Mouse (Mus musculus) heart, embryonic 14.5 days (tissue): ENCODE measurements at regions not wholly inside any gene's neighbourhood (a gene's known extent, or its start where the extent isn't known, plus 50 kb on each side); places are given as distances from the start of the nearest gene placed in this dataset.
A peak's percentile ranks its signal among the peaks of the same experiment; 100 is the strongest.

Experiments used
- ATAC-seq: fragments of 200-750 bp; cut with Nextera tagmentation; 2 replicates; pipeline ENCODE4 v1.8.0; 2017; ENCODE audit warnings: low read depth, moderate TSS enrichment; ENCODE audit not compliant: insufficient number of reproducible peaks, insufficient read depth, low FRiP score
- H3K27ac ChIP-seq, 2 experiments: fragments of 200-500 bp in 1 of 2; fragments of 300-500 bp in 1 of 2; sonication (generic) in 1 of 2; replicated peaks in 1 of 2; 2 replicates each; pipeline ENCODE4 v1.5.1; 2012 to 2014; ENCODE audit warnings: low read depth in 2 of 2, low read length in 2 of 2, control low read depth in 1 of 2, mild to moderate bottlenecking in 1 of 2, mixed read lengths in 1 of 2; ENCODE audit not compliant: control insufficient read depth in 1 of 2, insufficient read depth in 1 of 2
- H3K27me3 ChIP-seq: fragments of 300-500 bp; sonication (generic); 2 replicates; pipeline ENCODE4 v1.6.1; 2014; ENCODE audit warnings: mild to moderate bottlenecking, low read length, control low read depth; ENCODE audit not compliant: control insufficient read depth, insufficient read depth
- H3K36me3 ChIP-seq: fragments of 300-500 bp; sonication (generic); 2 replicates; pipeline ENCODE4 v1.6.1; 2014; ENCODE audit warnings: mild to moderate bottlenecking, control low read depth, low read length, mixed read lengths; ENCODE audit not compliant: control insufficient read depth, insufficient read depth
- H3K4me1 ChIP-seq, 2 experiments: fragments of 200-500 bp in 1 of 2; fragments of 300-500 bp in 1 of 2; sonication (generic) in 1 of 2; 2 replicates each; pipeline ENCODE4 v1.6.1; 2012 to 2014; ENCODE audit warnings: low read length in 2 of 2, control low read depth in 1 of 2, mixed read lengths in 1 of 2; ENCODE audit not compliant: control insufficient read depth in 2 of 2, insufficient read depth in 2 of 2
- H3K4me2 ChIP-seq: fragments of 300-500 bp; sonication (generic); 2 replicates; pipeline ENCODE4 v1.6.1; 2014; ENCODE audit warnings: mild to moderate bottlenecking, low read length
- H3K4me3 ChIP-seq, 2 experiments: fragments of 200-500 bp in 1 of 2; fragments of 300-500 bp in 1 of 2; sonication (generic) in 1 of 2; 2 replicates each; pipeline ENCODE4 v1.5.1; 2012 to 2014; ENCODE audit warnings: low read length in 2 of 2, mild to moderate bottlenecking in 2 of 2, control low read depth in 1 of 2, low read depth in 1 of 2, moderate library complexity in 1 of 2; ENCODE audit not compliant: control insufficient read depth in 1 of 2, insufficient read depth in 1 of 2
- H3K9ac ChIP-seq: fragments of 300-500 bp; sonication (generic); 2 replicates; pipeline ENCODE4 v1.6.1; 2014; ENCODE audit warnings: mild to moderate bottlenecking, low read length
- H3K9me3 ChIP-seq: fragments of 300-500 bp; sonication (generic); 2 replicates; pipeline ENCODE4 v1.6.1; 2016; ENCODE audit warnings: low read length, control low read depth; ENCODE audit not compliant: control insufficient read depth
- WGBS: fragments of 180-500 bp; shearing (Covaris S2); extraction: QIAGEN DNeasy Blood & Tissue Kit; methylation state at CpG from one replicate; pipeline ENCODE4 v1.1.7; 2014; 5-methylcytosine and 5-hydroxymethylcytosine counted together

DNA sequence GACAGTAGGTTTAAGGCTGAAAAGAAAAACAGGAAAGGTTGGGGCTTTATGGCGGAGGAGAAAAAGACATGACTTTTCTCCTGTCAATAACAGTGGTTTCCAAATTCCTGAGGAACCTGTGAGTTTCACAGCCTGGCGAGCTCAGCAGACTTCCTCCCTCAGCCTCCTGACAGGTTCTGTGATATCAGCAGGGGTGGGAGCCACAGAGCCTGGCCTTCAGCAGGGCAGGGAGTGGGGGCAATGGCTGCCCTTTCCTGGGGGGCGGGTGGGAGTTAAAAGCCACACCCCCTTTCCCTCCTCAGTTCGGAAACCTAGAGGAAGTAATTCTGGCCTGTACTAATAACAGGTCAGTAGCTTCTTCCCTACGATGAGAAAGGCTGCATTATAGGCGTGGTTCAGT, 211.7 kb downstream of the Rchy1 start:
- Histone ChIP-seq H3K36me3 (no peaks in the 10 kb centered on the region), H3K27me3 (no peaks in the 10 kb centered on the region), H3K9me3 (no peaks in the 10 kb centered on the region), H3K4me1 (peaks cover 2 to 8% of the 10 kb centered on the region in 2 experiments; a peak in 3 of 4 replicates), H3K9ac (no peak overlapping the region), H3K4me2 (no peak overlapping the region), H3K4me3 (no peak overlapping the region), H3K27ac (0 out of 4 replicates have a peak overlapping the region, but pooled peaks of 1 of the 2 experiments have one; percentile 26)
- WGBS: 31% methylated on average over 6 of the region's 6 CpGs
- 0 out of 2 replicates have a peak, but pooled peaks have one; percentile 39 for ATAC-seq

DNA sequence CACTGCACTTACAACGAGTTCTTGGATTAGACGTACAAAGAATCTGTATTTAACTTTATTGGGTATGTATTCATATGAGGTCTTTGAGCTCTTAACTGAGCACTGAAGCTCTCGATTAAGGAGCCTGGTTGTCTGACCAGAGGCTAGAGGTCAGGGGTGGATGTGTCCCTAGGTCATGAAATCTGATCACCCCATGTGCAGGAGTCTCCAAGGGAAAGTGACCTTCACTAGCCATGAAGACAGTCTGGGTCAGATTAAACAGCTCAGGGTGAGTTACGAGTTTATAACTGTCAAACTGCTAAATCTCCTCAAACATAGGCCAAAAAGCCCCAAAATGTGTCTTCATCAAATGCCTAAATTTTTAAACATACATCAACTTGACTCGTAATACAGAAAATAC, 216.8 kb downstream of the Rchy1 start:
- no peak overlapping the region for H3K4me2 ChIP-seq
- 67% methylated on average over 5 of the region's 5 CpGs for WGBS
- H3K27me3 ChIP-seq: no peaks in the 10 kb centered on the region
- no peaks in the 10 kb centered on the region for H3K9me3 ChIP-seq
- no peak for ATAC-seq
- H3K36me3 ChIP-seq: no peaks in the 10 kb centered on the region
- H3K27ac ChIP-seq: no peak overlapping the region
- H3K9ac ChIP-seq: no peak overlapping the region
- H3K4me3 ChIP-seq: no peak overlapping the region
- H3K4me1 ChIP-seq: peaks cover 0 to 8% of the 10 kb centered on the region in 2 experiments; a peak in 3 of 4 replicates

DNA sequence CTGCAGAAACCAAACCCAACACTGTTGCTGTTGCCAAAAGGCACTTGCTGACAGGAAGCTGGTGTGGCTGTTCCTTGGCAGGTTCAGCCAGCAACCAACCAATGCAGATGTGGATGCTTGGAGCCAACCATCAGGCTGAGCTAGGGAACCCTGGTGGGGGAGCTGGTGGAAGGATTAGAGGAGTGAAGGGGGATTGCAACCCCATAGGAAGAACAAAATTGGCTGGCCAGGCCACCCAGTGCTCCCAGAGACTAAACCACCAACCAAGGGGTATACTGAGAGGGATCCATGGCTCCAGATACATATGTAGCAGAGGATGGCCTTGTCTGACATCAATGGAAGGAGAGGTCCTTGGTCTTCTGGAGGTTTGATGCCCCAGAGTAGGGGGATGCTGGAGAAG, 218.5 kb downstream of the Rchy1 start:
- Histone ChIP-seq H3K4me2 (no peak overlapping the region), H3K27ac (no peak overlapping the region), H3K4me1 (peaks cover 5 to 13% of the 10 kb centered on the region in 2 experiments), H3K9ac (no peak overlapping the region), H3K4me3 (no peak overlapping the region), H3K9me3 (no peaks in the 10 kb centered on the region), H3K27me3 (no peaks in the 10 kb centered on the region), H3K36me3 (no peaks in the 10 kb centered on the region)
- ATAC-seq: no peak

DNA sequence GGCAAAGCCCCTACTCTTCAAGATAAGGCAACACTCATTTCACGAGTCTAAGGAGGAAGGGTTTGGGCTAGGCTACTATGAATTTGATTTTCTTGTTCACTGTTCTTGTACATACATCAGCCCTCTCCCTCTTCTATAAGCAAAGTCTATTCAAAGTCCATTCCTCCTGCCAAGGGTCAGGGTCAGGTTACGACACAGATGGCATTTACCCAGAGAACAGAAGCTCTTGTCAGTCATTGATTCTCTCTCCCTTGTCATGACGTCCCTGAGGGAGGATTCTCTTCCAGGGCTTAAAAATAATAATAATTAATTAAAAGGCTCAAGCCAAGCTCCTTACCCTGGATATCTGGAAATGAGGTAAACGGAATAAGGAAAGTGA, 222.7 kb downstream of the Rchy1 start:
- peak overlapping the region; percentile 11 to 82; a peak in 3 of 4 replicates for H3K27ac ChIP-seq
- peak overlapping the region; percentile 39 for H3K4me2 ChIP-seq
- WGBS: 30% methylated on average over 4 of the region's 4 CpGs

DNA sequence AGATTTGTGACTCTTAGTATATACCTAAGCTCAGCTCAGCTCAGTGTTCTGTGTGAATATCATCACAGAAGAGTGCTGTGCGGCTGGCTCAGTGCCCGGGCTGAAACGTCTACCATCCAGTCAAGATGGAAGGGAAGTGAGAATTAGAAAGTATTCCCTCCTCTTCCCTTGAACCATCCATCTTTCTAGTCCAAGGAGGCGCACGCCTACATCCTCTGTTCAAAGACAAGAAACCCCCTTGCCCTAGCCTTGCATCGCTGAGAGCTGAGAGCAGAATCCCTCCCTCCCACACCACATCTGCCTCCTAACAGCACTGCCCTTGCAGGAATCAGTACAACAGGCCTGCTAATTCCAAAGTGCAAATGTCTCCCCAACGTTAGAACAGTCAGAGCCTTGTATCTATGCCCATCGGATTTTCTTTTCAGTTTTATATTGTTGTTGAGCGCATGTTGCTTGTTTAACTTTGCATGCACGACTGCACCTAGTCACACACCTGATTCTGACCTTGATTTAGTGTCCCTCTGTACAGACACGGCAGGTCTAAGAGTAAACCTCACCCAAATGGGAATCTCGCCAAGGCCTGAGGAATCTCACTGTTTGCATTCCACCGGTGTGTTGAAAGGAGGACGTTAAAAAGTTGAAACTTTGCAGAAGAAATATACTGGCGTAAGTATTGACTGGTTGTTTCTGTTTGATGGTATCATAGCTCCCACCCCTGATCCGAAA, 222.2 kb downstream of the Parm1 start:
- H3K4me3 ChIP-seq: no peak overlapping the region
- H3K4me2 ChIP-seq: peak overlapping the region; percentile 39
- H3K9ac ChIP-seq: no peak overlapping the region
- H3K4me1 ChIP-seq: peaks cover 6 to 14% of the 10 kb centered on the region in 2 experiments
- H3K27me3 ChIP-seq: no peaks in the 10 kb centered on the region
- H3K9me3 ChIP-seq: no peaks in the 10 kb centered on the region
- peak overlapping the region; percentile 79 to 82 for H3K27ac ChIP-seq
- WGBS: 27% methylated on average over 16 of the region's 16 CpGs
- H3K36me3 ChIP-seq: no peaks in the 10 kb centered on the region
- peak; percentile 47; the same call in 1 of the 2 replicates for ATAC-seq

More for the DNA sequence above, 222.7 kb downstream of the Rchy1 start:
- ATAC-seq: no peak
- Histone ChIP-seq H3K36me3 (no peaks in the 10 kb centered on the region), H3K4me3 (no peak overlapping the region), H3K9ac (no peak overlapping the region), H3K9me3 (no peaks in the 10 kb centered on the region), H3K27me3 (no peaks in the 10 kb centered on the region), H3K4me1 (peaks cover 6 to 14% of the 10 kb centered on the region in 2 experiments)

DNA sequence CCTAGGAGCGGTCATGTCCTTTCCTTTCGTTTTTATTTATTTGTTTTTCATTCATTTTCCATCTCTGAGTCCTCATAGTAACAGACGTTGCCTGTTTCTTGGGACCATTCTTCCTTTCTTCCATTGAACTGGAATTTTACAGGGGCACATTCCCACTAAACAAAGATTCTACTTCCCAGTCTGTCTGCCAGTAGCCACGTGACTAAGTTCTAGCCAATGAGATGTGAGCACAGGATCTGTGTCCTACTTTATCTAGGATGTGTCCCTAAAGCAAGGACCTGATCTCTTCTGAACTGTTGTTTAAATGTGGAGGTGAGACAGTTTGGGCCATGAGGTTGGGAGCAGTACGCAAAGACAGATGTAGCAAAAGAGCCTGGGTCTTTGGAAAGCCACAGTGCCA, 214.6 kb downstream of the Parm1 start:
- Histone ChIP-seq H3K27me3 (no peaks in the 10 kb centered on the region), H3K27ac (no peak overlapping the region), H3K9me3 (no peaks in the 10 kb centered on the region), H3K36me3 (no peaks in the 10 kb centered on the region), H3K4me1 (no peaks in the 10 kb centered on the region), H3K4me2 (no peak overlapping the region), H3K4me3 (no peak overlapping the region), H3K9ac (no peak overlapping the region)
- no peak for ATAC-seq
- WGBS: 85% methylated on average over 5 of the region's 5 CpGs

DNA sequence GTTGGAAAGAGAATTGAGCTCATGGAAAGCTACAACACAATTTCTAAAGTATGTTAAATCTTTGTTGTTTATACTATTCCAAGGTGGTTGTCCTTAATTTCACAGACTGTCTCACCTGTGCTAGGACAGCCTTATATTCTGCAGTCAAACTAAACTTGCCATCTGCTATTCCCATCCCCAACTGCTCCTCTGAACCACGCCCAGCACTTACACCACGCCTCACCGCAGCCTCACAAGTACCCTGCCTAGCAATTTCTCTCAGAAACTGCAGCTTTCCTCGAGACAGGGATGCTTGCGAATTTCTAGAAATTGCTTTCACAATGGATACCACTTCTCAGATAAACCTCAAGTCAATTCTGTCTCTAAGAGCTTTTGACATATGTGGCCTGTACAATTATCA, 213.7 kb downstream of the Parm1 start:
- H3K4me1 ChIP-seq: no peaks in the 10 kb centered on the region
- ATAC-seq: no peak
- no peak overlapping the region for H3K9ac ChIP-seq
- H3K27me3 ChIP-seq: no peaks in the 10 kb centered on the region
- no peaks in the 10 kb centered on the region for H3K9me3 ChIP-seq
- no peaks in the 10 kb centered on the region for H3K36me3 ChIP-seq
- no peak overlapping the region for H3K4me2 ChIP-seq
- H3K4me3 ChIP-seq: no peak overlapping the region
- WGBS: 79% methylated on average over 5 of the region's 5 CpGs
- no peak overlapping the region for H3K27ac ChIP-seq

DNA sequence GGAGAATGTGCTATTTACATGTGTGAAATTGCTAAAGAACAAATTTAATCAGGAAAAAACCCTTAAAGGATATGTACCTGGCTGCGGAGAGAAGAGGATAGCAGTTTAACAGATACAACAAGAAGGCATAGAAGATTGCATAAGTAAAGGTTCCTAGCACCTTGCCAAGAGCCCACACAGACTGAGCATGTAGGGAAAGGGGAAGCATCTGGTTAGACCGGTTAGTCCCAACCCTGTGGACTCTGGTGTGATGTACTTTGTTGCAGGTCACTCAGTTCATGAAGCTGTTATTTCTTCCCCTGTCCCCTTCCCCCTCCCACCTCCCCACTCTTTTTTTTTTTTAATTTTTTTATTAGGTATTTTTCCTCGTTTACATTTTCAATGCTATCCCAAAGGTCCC, 212.5 kb downstream of the Parm1 start:
- Histone ChIP-seq H3K9me3 (no peaks in the 10 kb centered on the region), H3K9ac (no peak overlapping the region), H3K4me3 (no peak overlapping the region), H3K27ac (no peak overlapping the region), H3K27me3 (no peaks in the 10 kb centered on the region), H3K4me2 (no peak overlapping the region), H3K4me1 (0 out of 4 replicates have a peak, but pooled peaks cover 0 to 4% of the 10 kb centered on the region in 2 experiments), H3K36me3 (no peaks in the 10 kb centered on the region)
- WGBS: 53% methylated on average over 2 of the region's 3 CpGs
- ATAC-seq: no peak
